Mouse (Mus musculus) ES-E14 (cell line): ENCODE data around the gene Ccdc177. TPM values are rescaled to one million over a fixed set of nuclear protein-coding genes. Genes with fewer than 3 reads are reported as not detected.

ENCODE experiments used
- DNase-seq: peaks from one replicate; pipeline ENCODE4 v3.0.0-alpha.2; 2013; ENCODE audit warnings: low read depth, low spot score
- H3K27ac ChIP-seq: 2 replicates; pipeline ENCODE4 v1.5.1; 2012; ENCODE audit warnings: low read depth, mild to moderate bottlenecking, low read length, moderate library complexity, mixed read lengths; ENCODE audit not compliant: poor library complexity, insufficient read depth, severe bottlenecking
- H3K36me3 ChIP-seq: 2 replicates; pipeline ENCODE4 v1.6.1; 2012; ENCODE audit warnings: mild to moderate bottlenecking, low read length, moderate library complexity, mixed read lengths; ENCODE audit not compliant: control insufficient read depth, poor library complexity, insufficient read depth, severe bottlenecking
- H3K4me1 ChIP-seq, 2 experiments: fragments of 150-350 bp in 1 of 2; sonication (generic) in 1 of 2; 2 replicates each; pipeline ENCODE4 v1.6.1; 2012; ENCODE audit warnings: low read length in 2 of 2, mild to moderate bottlenecking in 1 of 2, mixed read lengths in 1 of 2; ENCODE audit not compliant: control insufficient read depth in 2 of 2, insufficient read depth in 2 of 2, poor library complexity in 1 of 2
- H3K4me3 ChIP-seq, 2 experiments: fragments of 150-350 bp in 1 of 2; sonication (generic) in 1 of 2; 2 replicates each; pipeline ENCODE4 v1.5.1; 2012; ENCODE audit warnings: low read length in 2 of 2, low read depth in 1 of 2, mild to moderate bottlenecking in 1 of 2, mixed read lengths in 1 of 2; ENCODE audit not compliant: insufficient read depth in 1 of 2, poor library complexity in 1 of 2, severe bottlenecking in 1 of 2
- H3K9ac ChIP-seq: 2 replicates; pipeline ENCODE4 v1.6.1; 2012; ENCODE audit warnings: low read depth, mild to moderate bottlenecking, low read length, mixed read lengths; ENCODE audit not compliant: poor library complexity, insufficient read depth, severe bottlenecking
- H3K9me3 ChIP-seq: fragments of 150-350 bp; sonication (generic); 2 replicates; pipeline ENCODE4 v1.6.1; 2012; ENCODE audit warnings: low read depth, mild to moderate bottlenecking, low read length; ENCODE audit not compliant: control insufficient read depth, insufficient read depth
- CHD2 ChIP-seq: IDR thresholded peaks from 2 replicates; pipeline ENCODE4 v1.6.1; 2014; ENCODE audit warnings: mild to moderate bottlenecking, low read depth, low read length, inconsistent platforms
- HCFC1 ChIP-seq: IDR thresholded peaks from 2 replicates; pipeline ENCODE4 v1.6.1; 2012; ENCODE audit warnings: low read length, inconsistent platforms, borderline replicate concordance; ENCODE audit not compliant: insufficient read depth
- MAFK ChIP-seq: IDR thresholded peaks from 2 replicates; pipeline ENCODE4 v1.6.1; 2014; ENCODE audit warnings: mild to moderate bottlenecking, low read depth, low read length, inconsistent platforms; ENCODE audit not compliant: insufficient read depth
- ZC3H11A ChIP-seq: IDR thresholded peaks from 2 replicates; pipeline ENCODE4 v1.6.1; 2012; ENCODE audit warnings: low read depth, mild to moderate bottlenecking, inconsistent platforms, low read length, borderline replicate concordance
- ZNF384 ChIP-seq: IDR thresholded peaks from 2 replicates; pipeline ENCODE4 v1.6.1; 2012; ENCODE audit warnings: low read depth, low read length, inconsistent platforms
- in situ Hi-C, 2 experiments: fragments of 600-800 bp; cut with MboI; formaldehyde crosslinking; loops; one replicate each; pipeline ENCODE4 v1.15.1; 2025; ENCODE audit warnings: low sequenced_read_pairs in 2 of 2, inconsistent platforms in 1 of 2; ENCODE audit not compliant: unreplicated experiment in 2 of 2
- total RNA-seq: library from RNA; depleted of rRNA; stranded (reverse); fragments of 300-350 nt; gene quantifications from 2 replicates; pipeline ENCODE4 v1.2.3, GENCODE M21; 2012

Ccdc177 gene
- total RNA-seq, 1 experiment: 0.40 TPM

DNA sequence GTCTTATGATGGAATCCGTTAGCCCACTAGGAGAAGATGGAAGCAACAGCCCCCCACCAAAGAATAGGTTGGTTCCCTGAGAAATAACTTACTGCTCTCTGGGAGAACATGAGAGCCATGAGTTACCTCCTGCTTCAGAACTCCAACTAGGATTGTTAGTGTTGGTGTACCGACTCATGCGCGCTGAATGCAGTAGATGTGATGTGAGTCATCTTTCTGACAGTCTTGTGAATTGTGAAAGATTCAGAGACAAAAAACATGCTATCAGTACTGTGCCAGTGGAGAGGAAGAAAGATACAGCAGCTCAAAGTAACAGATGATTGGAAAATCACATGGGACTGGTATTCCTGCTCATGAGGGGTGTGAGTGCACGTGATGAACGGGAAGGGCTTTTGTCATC is 8.9 kb downstream of the Ccdc177 start:
- in situ Hi-C loops: no loop called here
- H3K27ac ChIP-seq: no peak overlapping the region
- no peaks in the 10 kb centered on the region for H3K36me3 ChIP-seq
- TF ChIP-seq CHD2 (no peak), ZNF384 (no peak), ZC3H11A (no peak), HCFC1 (no peak), MAFK (no peak)
- no peaks in the 10 kb centered on the region for H3K9me3 ChIP-seq
- H3K9ac ChIP-seq: no peak overlapping the region
- DNase-seq: no peak
- H3K4me3 ChIP-seq: no peak overlapping the region
- H3K4me1 ChIP-seq: no peaks in the 10 kb centered on the region

- Histone ChIP-seq H3K9ac (no peak overlapping the region), H3K36me3 (no peaks in the 10 kb centered on the region), H3K4me1 (no peaks in the 10 kb centered on the region), H3K27ac (no peak overlapping the region), H3K4me3 (no peak overlapping the region), H3K9me3 (no peaks in the 10 kb centered on the region)
- in situ Hi-C loops: no loop called here
- TF ChIP-seq ZC3H11A (no peak), CHD2 (no peak), HCFC1 (no peak), ZNF384 (no peak), MAFK (no peak)
- DNase-seq: no peak
Measured at GRCm38 (mm10) chr12:80746031-80746813, 14.3 kb downstream of the Ccdc177 start.

DNA sequence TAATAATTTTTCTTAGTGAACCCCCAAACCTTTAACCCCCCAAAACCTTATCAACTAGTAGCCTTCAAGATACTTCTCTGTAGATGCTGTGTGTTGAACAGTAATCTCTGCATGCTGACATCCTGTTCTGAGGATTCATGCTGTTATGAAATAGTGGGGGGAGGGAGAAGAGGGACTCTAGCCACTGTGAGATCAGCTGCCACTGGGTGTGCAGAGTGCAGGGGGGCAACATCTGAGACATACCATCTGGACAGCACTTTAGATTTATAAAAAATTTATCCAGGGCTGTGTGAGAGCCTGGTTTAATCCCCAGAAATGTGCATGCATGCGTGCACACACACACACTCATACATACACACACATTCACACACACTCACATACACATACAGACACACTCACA is 15.9 kb downstream of the Ccdc177 start:
- TF ChIP-seq ZC3H11A: no peak
- no peak for TF ChIP-seq CHD2
- no peak for TF ChIP-seq ZNF384
- TF ChIP-seq HCFC1: no peak
- TF ChIP-seq MAFK: no peak
- no peak overlapping the region for H3K9ac ChIP-seq
- in situ Hi-C loops: no loop called here
- no peaks in the 10 kb centered on the region for H3K4me1 ChIP-seq
- DNase-seq: no peak
- no peaks in the 10 kb centered on the region for H3K9me3 ChIP-seq
- no peak overlapping the region for H3K4me3 ChIP-seq
- H3K36me3 ChIP-seq: no peaks in the 10 kb centered on the region
- no peak overlapping the region for H3K27ac ChIP-seq

- H3K4me1 ChIP-seq: peaks cover 0 to 6% of the 10 kb centered on the region in 2 experiments; a peak in 2 of 4 replicates
- H3K9ac ChIP-seq: no peak overlapping the region
- no peaks in the 10 kb centered on the region for H3K9me3 ChIP-seq
- H3K4me3 ChIP-seq: no peak overlapping the region
- no peak for DNase-seq
- TF ChIP-seq ZNF384 (no peak), ZC3H11A (no peak), MAFK (no peak), CHD2 (no peak), HCFC1 (no peak)
- in situ Hi-C loops: no loop called here
- no peaks in the 10 kb centered on the region for H3K36me3 ChIP-seq
- H3K27ac ChIP-seq: no peak overlapping the region
Measured at GRCm38 (mm10) chr12:80739482-80739881, 21.0 kb downstream of the Ccdc177 start.

DNA sequence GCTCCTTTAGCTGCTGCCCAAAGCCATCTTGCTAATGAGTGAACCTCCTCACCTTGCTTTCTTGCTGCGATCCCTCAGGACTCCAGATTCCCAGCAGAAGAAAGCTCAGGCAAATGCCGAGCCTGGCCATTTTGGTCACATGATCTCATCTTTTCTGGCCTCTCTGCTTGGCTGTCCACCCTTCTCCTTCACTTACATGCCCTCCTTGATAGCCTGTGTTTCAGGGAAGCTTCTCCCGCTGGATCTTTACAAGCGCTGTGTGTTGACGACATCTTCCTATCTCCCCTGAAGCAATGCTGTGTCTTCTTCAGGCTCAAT is 23.2 kb downstream of the Ccdc177 start:
- no peak overlapping the region for H3K27ac ChIP-seq
- H3K36me3 ChIP-seq: no peaks in the 10 kb centered on the region
- H3K4me1 ChIP-seq: peaks cover 0 to 6% of the 10 kb centered on the region in 2 experiments; a peak in 2 of 4 replicates
- no peak overlapping the region for H3K9ac ChIP-seq
- H3K9me3 ChIP-seq: no peaks in the 10 kb centered on the region
- no peak for TF ChIP-seq MAFK
- no peak for TF ChIP-seq HCFC1
- no peak for TF ChIP-seq ZC3H11A
- TF ChIP-seq ZNF384: no peak
- TF ChIP-seq CHD2: no peak
- no peak for DNase-seq
- in situ Hi-C loops: no loop called here
- no peak overlapping the region for H3K4me3 ChIP-seq
